Mouse (Mus musculus) kidney, adult 8-10 months (tissue): ENCODE data around the gene Fscb.

Experiments used
- DNase-seq, 2 experiments: peaks; one replicate each; pipeline ENCODE4 v3.0.0; 2022

The Fscb gene

GRCm38 (mm10) chr12:64474590-64474989 is at the start of gene Fscb:
Gene Fscb, minus strand, starts transcription at chr12:64474690.
- no peak for DNase-seq

DNA sequence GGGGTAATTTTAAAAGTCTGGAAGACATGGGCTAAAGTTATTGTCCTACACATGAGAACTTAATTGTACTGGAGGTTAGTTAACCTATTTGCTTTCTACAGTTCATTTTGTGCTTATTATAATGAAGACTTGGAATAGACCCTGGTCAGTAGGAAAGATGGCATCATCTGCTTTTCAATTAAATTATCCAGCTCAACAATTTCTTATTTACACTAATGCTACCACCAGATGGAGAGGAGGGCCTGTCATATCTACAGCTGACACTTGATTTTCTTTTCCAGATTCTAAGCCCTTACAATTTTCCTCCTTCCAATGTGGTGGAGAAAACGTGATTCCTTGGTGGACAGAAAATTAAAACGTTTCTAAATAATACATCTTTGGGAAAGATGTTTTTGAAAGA is 42.3 kb upstream of the Fscb start:
- no peak for DNase-seq

DNA sequence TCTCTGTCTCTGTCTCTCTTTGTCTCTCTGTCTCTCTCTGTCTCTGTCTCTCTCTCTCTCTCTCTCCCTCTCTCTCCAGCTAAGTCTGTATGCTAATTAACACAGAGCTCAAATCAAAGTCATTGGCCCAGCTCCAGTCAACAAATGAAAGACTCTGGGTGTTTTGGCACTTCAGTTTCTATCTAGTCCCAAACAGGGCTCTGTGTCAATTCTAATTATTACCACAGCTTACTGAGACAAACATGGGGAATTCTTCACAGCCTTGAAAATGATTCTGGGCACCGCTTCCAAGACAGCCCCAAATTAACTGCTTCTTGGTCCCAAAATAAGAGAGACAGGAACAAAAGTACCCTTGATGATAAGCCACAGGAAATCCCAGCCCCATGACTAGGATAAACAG is 38.9 kb upstream of the Fscb start:
- no peak for DNase-seq

GRCm38 (mm10) chr12:64497706-64498105 is 23.2 kb upstream of the Fscb start:
- no peak for DNase-seq

GRCm38 (mm10) chr12:64473615-64474014 is 875 bp downstream of the Fscb start:
- no peak for DNase-seq

GRCm38 (mm10) chr12:64473136-64473535 is 1.4 kb downstream of the Fscb start:
- no peak for DNase-seq

DNA sequence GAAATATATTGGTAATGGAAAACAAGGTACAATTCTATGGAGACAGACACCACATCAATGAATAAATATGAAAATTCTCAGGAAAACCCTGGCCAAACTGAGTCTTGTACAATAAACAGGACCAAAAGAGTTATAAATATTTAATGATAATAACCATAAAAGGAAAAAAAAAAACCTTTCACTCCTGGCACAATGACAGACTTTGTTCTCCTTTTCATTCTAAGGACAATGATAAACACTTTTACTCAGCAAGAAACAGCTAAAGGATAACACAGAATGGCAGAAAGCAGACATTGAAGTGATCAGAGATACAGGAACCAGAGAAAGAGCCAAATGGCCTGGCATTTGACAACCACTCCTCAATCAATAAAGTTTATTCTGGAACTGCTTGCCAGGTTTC is 19.3 kb downstream of the Fscb start:
- DNase-seq, result no peak

GRCm38 (mm10) chr12:64449911-64450310 is 24.6 kb downstream of the Fscb start:
- no peak for DNase-seq

DNA sequence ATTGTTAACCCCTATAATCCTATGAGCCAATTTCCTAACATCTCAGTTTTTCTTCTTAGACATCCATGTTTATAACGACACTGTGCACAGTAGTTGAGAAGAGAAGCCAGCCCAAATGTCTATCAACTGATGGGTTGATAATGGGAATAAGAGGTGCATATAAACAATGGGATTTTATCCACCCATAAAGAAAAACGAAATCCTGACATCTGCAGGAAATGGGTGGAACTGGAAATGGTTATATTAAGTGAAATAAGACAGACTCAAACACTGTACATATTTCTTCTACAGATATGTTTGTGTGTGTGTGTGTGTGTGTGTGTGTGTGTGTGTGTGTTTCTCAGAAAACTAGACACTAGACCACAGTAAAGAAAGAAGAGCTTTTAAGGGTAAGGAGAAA is 37.8 kb downstream of the Fscb start:
- DNase-seq, result no peak
